Mouse (Mus musculus) WW6 (cell line): Measurements from ENCODE around the gene Tgm5.
"Not testable (repeated sequence)": the region's sequence is repeated elsewhere in the genome, so short reads cannot be mapped to it uniquely, and the experiment has no call there.

Experiments used
- DNase-seq: peaks from one replicate; pipeline ENCODE4 v3.0.0-alpha.2; 2013; ENCODE audit warnings: low read depth, low spot score

The Tgm5 gene

DNA sequence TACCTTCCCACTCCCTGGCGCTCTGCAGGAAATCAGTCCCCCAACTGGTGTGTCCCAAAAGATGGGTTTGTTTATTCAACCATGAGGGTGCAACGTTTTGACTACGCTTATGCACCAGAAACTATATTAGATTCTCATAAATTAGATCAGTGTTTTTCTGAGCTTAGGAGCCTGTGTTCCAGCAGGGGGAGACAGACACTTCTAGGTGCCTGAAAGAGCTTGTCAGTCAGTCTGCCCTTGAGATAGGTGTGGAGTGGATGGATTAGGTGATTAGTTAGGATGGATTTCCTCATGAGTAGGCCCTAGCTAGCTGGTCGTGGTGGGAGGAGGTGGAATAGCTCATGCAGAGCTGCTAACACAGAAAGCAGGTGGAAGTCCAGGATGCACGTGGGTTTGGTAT lies 44.5 kb downstream of the Tgm5 start:
- DNase-seq = no peak

DNA sequence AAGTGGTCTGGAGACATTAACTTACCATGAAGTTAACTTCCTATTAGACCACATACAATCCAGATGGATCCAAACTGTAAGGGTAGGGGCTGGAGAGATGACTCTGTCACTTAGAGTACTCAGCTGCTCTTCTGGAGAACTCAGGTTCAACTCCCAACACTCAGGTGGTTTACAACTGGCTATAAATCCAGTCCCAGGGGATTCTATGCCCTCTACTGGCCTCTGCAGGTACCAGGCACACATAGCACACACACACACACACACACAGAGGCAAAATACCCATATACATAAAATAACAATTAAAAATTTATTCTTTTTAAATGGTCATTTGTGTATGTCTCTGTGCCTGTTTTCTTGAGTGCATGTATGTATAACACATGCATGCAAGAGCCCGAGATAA lies 46.3 kb downstream of the Tgm5 start:
- no peak for DNase-seq

DNA sequence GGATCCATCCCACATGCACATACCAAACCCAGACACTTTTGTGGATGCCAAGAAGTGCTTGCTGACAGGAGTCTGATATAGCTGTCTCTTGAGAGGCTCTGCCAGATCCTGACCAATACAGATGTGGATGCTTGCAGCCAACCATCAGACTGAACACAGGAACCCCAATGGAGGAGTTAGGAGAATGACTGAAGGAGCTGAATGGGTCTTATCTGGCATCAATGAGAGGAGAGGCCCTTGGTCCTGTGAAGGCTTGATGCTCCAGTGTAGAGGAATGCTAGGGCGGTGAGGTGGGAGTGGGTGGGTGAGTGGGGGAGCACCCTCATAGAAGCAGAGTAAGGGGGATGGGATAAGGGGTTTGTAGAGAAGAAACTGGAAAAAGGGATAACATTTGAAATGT lies 46.8 kb downstream of the Tgm5 start:
- DNase-seq = not testable (repeated sequence)

DNA sequence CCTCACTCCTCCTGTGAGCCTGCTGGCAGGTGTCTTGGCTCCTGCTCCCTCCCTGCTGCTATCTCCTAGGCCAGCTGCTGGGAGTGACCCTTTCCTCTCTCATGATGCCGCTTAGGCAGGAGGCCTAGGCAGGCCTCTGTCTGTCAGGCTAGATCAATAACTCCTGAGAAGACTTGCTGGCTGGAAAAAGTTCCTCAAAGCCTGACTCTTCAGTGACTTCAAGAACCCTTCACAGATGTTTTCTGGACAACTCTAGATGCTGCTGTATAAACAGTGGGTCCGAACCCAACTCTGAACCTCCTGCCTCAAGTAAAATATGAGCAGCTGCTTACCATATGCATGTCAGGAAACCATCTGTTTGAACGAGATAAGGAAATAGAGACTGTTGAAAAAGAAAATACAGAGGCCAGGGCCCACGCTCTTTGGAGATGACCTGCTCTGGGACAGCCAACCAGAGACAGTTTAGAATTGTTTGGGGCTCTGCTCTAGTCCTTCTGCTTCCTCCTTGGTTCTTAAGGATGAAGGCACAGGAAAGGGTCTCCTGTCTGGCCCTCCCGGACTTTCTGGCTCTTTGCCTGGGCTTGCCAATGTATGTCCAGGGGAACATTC lies 48.8 kb downstream of the Tgm5 start, which contains the start of gene Epb42:
Gene Epb42 (minus strand): TSS at position 340 of the 609 bp plus-strand sequence.
- no peak for DNase-seq

DNA sequence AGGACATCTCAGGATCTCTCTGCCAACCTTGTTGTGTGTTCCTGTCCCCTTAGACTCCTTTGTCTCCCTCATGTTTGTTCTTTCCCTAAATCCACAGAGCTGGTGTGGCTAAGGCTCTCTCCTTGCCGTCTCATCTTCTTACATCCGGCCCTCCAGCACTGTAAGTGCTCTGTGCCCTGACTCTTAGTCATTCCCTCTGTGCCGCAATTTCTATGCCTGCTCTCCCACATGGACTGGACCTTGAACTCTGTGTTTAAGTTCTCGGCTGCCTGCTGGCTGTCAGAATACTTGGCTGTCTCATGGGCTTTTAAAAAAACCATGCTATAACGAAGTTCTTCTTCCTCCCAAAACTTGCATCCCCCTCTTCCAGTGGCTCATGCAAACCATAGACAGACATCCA lies 62.7 kb downstream of the Tgm5 start:
- no peak for DNase-seq

DNA sequence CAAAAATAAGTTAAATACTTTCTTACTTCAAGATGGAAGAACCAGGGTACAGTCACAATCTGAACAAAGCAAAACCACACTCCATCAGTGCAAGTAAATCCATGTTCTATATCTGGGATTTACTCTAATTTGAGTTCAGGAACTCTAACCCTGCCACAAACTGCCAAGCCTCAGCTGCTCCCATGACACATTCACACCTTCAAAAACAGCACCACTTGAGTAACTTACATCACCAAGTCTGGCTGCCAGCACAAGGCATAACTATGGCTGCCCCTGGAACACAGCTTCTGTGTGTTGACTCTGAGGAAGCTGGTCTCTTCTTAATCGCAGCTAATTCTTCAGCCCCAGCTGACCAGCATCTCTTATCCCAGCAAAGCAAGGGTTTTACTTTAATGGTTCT lies 68.5 kb downstream of the Tgm5 start:
- no peak for DNase-seq

DNA sequence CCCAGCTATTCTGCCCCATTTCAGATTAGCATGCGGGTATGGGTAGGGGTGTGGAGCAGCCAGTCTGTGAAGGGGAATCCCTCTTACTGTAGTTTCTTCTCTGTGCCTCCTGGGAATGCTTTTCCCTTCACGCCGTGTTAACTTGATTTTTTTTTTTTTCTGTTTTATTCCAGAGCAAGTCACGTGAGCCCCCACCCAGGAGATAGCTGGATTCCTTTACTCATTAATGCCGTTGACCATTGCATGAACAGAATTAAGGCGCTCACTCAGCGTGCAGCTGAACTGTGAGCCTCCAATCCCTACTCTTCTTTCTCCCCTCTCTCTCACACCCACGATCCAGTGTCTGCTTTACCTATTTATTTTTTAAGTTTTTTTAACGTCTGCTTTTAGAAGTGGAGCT lies 69.4 kb downstream of the Tgm5 start:
- no peak for DNase-seq

DNA sequence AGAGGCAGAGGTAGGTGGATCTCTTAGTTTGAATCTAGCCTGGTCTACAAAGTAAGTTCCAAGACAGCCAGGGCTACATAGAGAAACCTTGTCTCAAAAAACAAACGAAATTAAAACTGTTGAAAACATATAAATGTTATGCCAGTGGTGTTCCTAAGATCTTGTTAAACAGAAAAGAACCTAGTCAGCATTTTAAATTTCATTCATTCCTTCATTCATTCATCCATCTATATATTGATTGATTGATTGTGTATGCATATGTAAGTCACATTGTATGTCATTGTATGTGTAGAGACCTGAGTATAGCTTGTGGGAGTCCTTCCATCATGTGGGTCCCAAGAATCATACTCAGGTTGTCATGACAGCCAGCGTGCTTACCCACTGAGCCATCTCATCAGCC lies 70.1 kb downstream of the Tgm5 start:
- no peak for DNase-seq

DNA sequence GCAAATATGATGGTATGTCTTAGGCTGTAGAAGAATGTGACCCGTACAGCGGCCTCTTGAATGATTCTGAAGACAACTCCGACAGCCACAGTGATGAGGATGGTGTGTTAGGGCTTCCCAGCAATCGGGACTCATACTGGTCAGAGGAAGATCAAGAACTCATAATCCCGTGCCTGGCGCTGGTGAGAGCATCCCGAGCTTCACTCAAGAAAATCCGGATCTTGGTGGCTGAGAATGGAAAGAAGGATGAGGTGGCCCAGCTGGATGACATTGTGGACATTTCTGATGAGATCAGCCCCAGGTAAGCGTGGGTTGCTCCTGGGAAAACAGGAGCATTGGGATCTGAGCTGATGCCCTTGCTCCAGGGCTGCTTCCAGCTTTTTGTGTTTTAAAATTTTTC lies 73.0 kb downstream of the Tgm5 start:
- DNase-seq = no peak

DNA sequence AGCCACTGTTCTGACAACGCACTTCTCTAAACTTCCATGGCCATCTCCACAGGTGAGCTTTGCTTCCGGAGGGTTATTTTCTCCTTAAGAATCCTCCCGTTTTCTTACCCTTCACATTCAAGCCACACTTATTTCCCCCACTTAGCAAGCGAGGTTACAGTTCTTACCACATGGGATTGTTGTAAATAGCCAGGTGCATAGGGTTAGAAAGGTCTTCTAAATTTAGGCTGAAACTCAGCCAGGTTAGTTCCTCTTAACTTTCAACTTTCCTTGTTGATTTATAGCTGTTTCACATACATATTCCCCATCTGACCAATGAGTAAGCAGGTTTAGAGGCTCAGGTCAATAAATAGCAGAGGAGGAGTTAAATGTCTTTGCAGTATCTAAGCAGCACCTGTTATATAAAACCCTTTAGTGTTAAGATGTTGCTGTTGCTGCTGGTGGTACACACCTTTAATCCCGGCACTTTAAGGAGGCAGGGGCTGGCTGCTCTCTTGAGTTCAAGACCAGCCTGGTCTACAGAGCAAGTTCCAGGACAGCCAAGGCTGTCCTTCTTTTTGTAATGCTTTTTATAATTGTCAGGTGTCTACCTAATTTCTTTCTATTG lies 76.5 kb downstream of the Tgm5 start:
- DNase-seq = no peak

DNA sequence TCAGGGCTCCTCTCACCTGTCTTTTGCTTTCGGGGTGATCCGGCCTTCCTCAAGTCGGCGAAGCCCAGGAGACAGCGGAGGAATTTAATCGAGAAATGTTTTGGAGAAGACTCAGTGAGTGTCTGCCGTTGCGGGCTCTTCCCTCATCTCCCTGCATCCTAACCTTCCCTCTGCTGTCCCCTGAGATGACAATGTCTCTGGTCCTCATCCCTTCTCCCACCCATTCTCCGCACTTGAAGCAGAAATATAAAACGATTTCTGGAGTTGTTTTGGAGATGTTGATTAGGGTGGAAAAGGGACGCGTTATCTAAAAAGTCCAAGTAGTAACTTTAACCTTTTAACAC lies 77.0 kb downstream of the Tgm5 start:
- no peak for DNase-seq

DNA sequence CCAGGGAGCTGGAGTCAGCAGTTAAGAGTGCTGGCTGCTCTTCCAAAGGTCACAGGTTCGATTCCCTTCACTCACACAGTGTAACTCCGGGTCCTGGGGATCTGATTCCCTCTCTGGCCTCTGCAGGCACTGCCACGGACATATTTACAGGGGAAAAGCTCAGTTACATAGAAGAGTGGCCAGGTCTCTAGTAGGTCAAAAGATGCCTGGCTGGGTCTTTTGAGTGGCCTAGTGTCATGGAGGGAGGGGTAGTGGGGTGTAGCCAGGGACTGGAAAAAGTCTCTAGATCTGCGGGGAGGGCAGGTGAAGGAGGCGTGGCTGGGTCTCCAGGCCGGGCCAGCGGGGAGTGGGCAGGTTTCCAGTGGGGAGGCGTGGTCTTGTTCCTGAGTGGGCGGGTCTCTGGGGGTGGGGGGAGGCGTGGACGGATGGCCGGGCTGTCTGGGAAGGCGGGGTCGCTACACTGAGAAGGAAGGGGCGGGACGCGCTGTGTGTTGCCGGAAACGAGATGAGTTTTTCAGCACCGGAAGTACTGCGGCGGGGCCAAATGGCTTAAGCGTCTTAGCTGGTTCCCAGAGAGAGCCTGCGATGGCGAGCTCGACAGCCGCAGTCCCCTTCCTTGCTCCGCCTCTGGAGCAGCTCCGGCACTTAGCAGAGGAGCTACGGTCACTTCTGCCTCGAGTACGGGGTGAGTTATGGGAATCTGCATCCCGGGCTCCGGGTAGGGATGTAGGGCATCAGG lies 77.5 kb downstream of the Tgm5 start, which contains the start of gene Ccndbp1:
Gene Ccndbp1 (plus strand): TSS at position 479 of the 739 bp plus-strand sequence.
- peak; percentile 84 for DNase-seq

DNA sequence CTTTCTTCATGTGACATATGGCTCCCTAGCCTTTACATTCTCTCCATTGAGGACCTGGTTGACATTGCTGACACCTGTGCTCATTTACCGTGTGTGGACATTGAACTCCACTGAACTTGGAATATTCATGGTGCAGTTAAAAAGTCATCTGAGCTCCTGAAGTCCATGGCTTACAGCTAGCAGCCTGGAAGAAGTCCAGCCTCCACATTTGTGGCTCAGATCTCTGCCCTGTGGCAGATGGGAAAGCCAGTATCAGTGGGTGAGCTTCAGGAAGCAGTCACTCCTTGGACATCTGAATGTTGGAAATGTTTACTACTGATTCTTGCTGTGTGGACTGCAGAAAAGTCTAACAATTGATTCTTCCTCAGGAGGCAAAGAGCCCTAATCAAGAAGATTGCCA lies 78.7 kb downstream of the Tgm5 start:
- no peak for DNase-seq

DNA sequence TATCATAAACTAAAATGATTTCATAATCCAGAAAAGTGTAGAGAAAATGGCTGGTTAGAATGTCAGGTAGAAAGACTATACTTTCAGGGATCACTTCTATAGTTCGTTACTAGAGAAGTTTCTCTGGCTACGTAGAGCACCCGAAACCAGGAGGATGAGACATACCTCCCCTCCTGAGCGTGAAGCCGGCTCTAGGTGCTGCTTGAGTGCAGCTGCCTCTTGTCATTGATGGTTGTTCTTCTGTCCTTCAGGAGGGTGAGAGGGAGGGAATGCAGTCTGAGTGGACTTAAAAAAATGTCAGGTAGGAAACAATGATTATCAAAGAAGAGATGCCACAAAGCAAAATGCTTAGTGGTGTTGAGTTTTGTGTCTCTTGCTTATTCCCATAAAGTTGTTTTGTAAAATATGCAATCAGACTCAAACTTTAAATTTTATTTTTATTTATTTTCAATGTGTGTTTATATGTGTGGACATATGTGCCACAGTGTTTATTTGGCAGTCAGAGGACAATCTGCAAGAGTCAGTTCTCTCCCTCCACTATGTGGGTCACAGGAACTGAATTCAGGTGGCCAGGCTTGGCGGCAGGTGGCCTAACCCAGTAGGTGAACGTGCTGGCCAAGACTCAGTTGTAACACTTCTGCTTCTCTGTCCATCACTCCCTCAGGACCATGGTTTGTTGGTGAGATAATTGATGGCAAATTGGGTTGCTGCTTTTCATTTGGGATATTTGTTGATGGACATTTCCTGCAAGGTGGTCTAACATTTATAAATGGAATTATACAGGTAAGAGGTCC lies 81.4 kb downstream of the Tgm5 start:
- DNase-seq = no peak

DNA sequence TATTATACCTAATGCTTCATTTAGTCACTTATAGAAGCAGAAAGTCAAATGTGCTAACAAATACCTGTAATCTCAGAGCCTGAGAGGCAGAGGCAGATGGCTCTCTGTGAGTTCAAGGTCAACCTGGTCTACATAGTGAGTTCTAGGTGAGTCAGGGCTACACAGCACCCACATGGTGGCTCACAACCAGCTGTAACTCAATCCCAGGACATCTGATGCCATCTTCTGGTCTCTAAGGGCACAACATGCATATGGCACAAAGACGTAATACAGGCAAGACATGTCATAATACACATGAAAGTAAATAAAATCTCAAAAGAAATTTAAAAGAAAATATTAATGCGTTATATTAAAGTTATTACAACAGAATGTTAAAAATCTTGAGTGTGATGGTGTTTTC lies 82.1 kb downstream of the Tgm5 start:
- no peak for DNase-seq

DNA sequence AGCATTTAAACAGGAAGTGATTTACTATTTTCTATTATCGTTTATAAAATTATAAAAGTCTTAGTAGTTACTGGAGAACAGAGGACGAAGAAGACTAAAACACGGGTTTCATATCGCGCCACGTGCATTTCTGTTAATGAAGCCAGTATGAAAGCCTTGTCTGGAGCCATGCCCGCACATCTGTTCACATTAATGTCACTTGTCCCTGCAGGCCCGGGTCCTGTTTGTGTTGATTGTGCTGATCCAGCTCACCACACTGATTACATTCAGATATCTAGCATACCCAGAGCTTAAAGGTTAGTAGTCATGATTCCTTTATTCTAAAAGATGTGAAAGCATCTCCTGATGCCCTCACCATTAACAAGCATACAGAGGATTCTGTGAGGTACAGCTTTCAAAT lies 86.8 kb downstream of the Tgm5 start:
- no peak for DNase-seq

DNA sequence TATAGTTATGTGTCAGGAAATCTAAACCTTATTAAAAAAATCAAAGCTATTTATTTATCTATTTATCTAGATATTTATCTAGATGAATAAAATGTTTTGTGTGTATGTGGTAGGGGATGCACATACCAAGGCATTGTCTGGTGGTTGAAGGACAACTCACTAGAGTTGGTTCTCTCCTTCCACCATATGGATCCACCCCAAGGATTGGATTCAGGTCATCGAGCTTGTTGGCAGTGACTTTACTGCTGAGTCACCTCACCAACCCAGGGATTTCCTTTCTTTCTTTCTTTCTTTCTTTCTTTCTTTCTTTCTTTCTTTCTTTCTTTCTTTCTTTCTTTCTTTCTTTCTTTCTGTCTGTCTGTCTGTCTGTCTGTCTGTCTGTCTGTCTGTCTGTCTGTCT lies 89.0 kb downstream of the Tgm5 start:
- DNase-seq = not testable (repeated sequence)
